17 mouse cellular contexts compared by ENCODE assay signal in the genomic region with DNA sequence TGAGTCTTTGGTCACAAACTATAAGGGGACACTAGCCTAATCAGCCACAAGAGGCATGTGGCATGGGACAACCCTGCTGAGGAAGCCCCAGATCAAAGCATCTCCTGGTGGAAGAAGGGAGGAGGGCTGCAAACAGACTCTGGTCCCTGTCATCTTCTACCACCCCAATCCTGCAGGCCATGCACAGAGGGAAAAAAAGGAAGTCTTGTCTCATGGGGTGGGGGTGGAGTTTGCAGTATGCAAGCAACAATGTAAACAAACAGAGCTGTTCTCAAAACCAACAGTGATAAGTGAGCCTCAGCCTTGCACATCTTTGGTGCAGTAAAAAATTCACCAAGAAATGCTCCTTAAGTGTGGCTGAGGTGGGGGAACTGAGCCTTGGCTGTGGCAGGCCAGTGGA.
"Had no signal": no experiment of that assay in that cellular context is flagged by ENCODE, and none has a peak within 500 bp of the region (broad histone marks: within the 10 kb centered on the region; RNA-seq: fewer than 3 reads in every experiment).

No protein-coding gene starts in this region.

- H3K4me3 ChIP-seq: liver, embryonic 13.5 days; liver, embryonic 15.5 days; lung, embryonic 15.5 days; megakaryocyte, embryonic 14.5 days; midbrain, embryonic 13.5 days; midbrain, embryonic 15.5 days; neural tube, embryonic 12.5 days; stomach, embryonic 15.5 days had no signal

- DNase-seq: liver, embryonic 13.5 days; liver, postnatal 0 days; lung, postnatal 10 days; right cerebral cortex, postnatal 14 days; thymus, adult 2 months; thymus, postnatal 25 days; thymus, postnatal 4 days had no signal

- H3K27me3 ChIP-seq: liver, embryonic 13.5 days; liver, embryonic 15.5 days; lung, embryonic 15.5 days; megakaryocyte, embryonic 14.5 days; midbrain, embryonic 13.5 days; midbrain, embryonic 15.5 days; neural tube, embryonic 12.5 days; stomach, embryonic 15.5 days had no signal

- H3K4me1 ChIP-seq: liver, embryonic 15.5 days; midbrain, embryonic 13.5 days; midbrain, embryonic 15.5 days; neural tube, embryonic 12.5 days; stomach, embryonic 15.5 days had no signal

- H3K4me2 ChIP-seq: liver, embryonic 13.5 days; liver, embryonic 15.5 days; lung, embryonic 15.5 days; midbrain, embryonic 11.5 days; midbrain, embryonic 13.5 days; midbrain, embryonic 15.5 days; neural tube, embryonic 12.5 days; stomach, embryonic 15.5 days had no signal

- H3K9ac ChIP-seq: liver, embryonic 13.5 days; liver, embryonic 15.5 days; liver, postnatal 0 days; lung, embryonic 15.5 days; midbrain, embryonic 13.5 days; midbrain, embryonic 15.5 days; neural tube, embryonic 12.5 days; stomach, embryonic 15.5 days had no signal

- H3K27ac ChIP-seq: liver, embryonic 13.5 days; liver, embryonic 15.5 days; lung, embryonic 15.5 days; macrophage; midbrain, embryonic 13.5 days; midbrain, embryonic 15.5 days; neural tube, embryonic 12.5 days; stomach, embryonic 15.5 days; stomach, postnatal 0 days had no signal

- H3K36me3 ChIP-seq: liver, embryonic 13.5 days; lung, embryonic 15.5 days; midbrain, embryonic 13.5 days; midbrain, embryonic 15.5 days; neural tube, embryonic 12.5 days; stomach, embryonic 15.5 days had no signal

- ATAC-seq: liver, postnatal 0 days; midbrain, embryonic 13.5 days; midbrain, embryonic 15.5 days had no signal

- H3K9me3 ChIP-seq: liver, embryonic 13.5 days; liver, embryonic 15.5 days; lung, embryonic 15.5 days; megakaryocyte, embryonic 14.5 days; midbrain, embryonic 13.5 days; midbrain, embryonic 15.5 days; neural tube, embryonic 12.5 days; stomach, embryonic 15.5 days had no signal
